Mouse (Mus musculus) forebrain, embryonic 11.5 days (tissue): ENCODE data around the gene Olfr683. TPM values are rescaled to one million over a fixed set of nuclear protein-coding genes. Genes with fewer than 3 reads are reported as not detected.
"Not testable (repeated sequence)": the region's sequence is repeated elsewhere in the genome, so short reads cannot be mapped to it uniquely, and the experiment has no call there.

ENCODE experiments used
- ATAC-seq: fragments of 200-750 bp; cut with Nextera tagmentation; replicated peaks from 2 replicates; pipeline ENCODE4 v1.8.0; 2017; ENCODE audit warnings: moderate TSS enrichment; ENCODE audit not compliant: low FRiP score
- DNase-seq: peaks from one replicate; pipeline ENCODE4 v3.0.0-alpha.2; 2017; ENCODE audit warnings: low spot score
- H3K27ac ChIP-seq: fragments of 300-500 bp; sonication (generic); 2 replicates; pipeline ENCODE4 v1.5.1; 2014; ENCODE audit warnings: low read depth, low read length
- H3K27me3 ChIP-seq: fragments of 300-500 bp; sonication (generic); 2 replicates; pipeline ENCODE4 v1.6.1; 2014; ENCODE audit warnings: mild to moderate bottlenecking, low read length, mixed read lengths; ENCODE audit not compliant: control insufficient read depth, insufficient read depth
- H3K36me3 ChIP-seq: fragments of 300-500 bp; sonication (generic); 2 replicates; pipeline ENCODE4 v1.6.1; 2014; ENCODE audit warnings: mild to moderate bottlenecking, low read length, moderate library complexity, mixed read lengths; ENCODE audit not compliant: control insufficient read depth, insufficient read depth
- H3K4me1 ChIP-seq: fragments of 300-500 bp; sonication (generic); replicated peaks from 2 replicates; pipeline ENCODE4 v1.6.1; 2014; ENCODE audit warnings: low read length, mixed read lengths; ENCODE audit not compliant: control insufficient read depth, insufficient read depth
- H3K4me2 ChIP-seq: fragments of 300-500 bp; sonication (generic); 2 replicates; pipeline ENCODE4 v1.6.1; 2014; ENCODE audit warnings: low read depth, mild to moderate bottlenecking, low read length, moderate library complexity, mixed read lengths; ENCODE audit not compliant: severe bottlenecking
- H3K4me3 ChIP-seq: fragments of 300-500 bp; sonication (generic); 2 replicates; pipeline ENCODE4 v1.5.1; 2014; ENCODE audit warnings: low read depth, low read length
- H3K9ac ChIP-seq: fragments of 300-500 bp; sonication (generic); 2 replicates; pipeline ENCODE4 v1.6.1; 2014; ENCODE audit warnings: low read length
- H3K9me3 ChIP-seq: fragments of 300-500 bp; sonication (generic); 2 replicates; pipeline ENCODE4 v1.6.1; 2016; ENCODE audit warnings: low read length, mixed read lengths; ENCODE audit not compliant: control insufficient read depth
- WGBS: fragments of 180-500 bp; shearing (Covaris S2); extraction: QIAGEN DNeasy Blood & Tissue Kit; methylation state at CpG from one replicate; pipeline ENCODE4 v1.1.7; 2014; 5-methylcytosine and 5-hydroxymethylcytosine counted together
- polyA plus RNA-seq: library from polyadenylated mRNA; unstranded; fragments of >200 nt; fragmentation: Nextera tagmentation; extraction: Ambion mirVana; gene quantifications from 2 replicates; pipeline ENCODE4 v1.2.1, GENCODE M21; 2014

Gene Olfr683
- not detected in 2 replicates for polyA plus RNA-seq

GRCm38 (mm10) chr7:105146912-105147311, at the start of gene Olfr683:
Gene Olfr683, minus strand, starts transcription at chr7:105147012.
- ATAC-seq (no peak), DNase-seq (no peak)
- H3K4me3 ChIP-seq = no peak within 1 kb of the TSS
- H3K36me3 ChIP-seq = no peaks in the 10 kb centered on the region
- no peaks in the 10 kb centered on the region for H3K27me3 ChIP-seq
- WGBS = 67% methylated on average over 1 of the region's 1 CpGs
- no peaks in the 10 kb centered on the region for H3K4me1 ChIP-seq
- no peak within 1 kb of the TSS for H3K4me2 ChIP-seq
- no peaks in the 10 kb centered on the region for H3K9me3 ChIP-seq
- H3K9ac ChIP-seq = no peak within 1 kb of the TSS
- no peak within 1 kb of the TSS for H3K27ac ChIP-seq

DNA sequence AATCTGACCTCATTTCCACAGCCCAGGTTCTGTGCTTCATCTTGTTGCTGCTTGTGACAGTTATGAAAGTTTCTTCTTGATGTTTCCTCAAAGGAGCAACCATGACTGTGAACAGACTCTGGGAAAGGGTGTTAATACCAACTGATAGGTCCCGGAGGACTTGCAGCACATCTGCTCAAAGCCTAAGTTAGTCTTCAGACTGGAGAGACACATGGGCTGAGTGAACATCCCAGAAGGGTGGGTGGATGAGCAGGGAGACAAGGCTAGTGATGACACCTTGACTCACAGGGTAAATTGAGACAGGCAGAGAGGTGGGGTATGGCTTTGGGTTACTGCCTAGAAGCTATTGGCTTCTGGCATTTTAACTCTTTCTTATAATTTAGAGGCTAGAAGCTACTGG, 39.1 kb upstream of the Olfr683 start, which contains the start of gene Olfr685:
Olfr685 (minus strand) TSS at position 101 of the 400 bp plus-strand sequence.
- DNase-seq = no peak
- no peaks in the 10 kb centered on the region for H3K9me3 ChIP-seq
- 91% methylated on average over 1 of the region's 1 CpGs for WGBS

DNA sequence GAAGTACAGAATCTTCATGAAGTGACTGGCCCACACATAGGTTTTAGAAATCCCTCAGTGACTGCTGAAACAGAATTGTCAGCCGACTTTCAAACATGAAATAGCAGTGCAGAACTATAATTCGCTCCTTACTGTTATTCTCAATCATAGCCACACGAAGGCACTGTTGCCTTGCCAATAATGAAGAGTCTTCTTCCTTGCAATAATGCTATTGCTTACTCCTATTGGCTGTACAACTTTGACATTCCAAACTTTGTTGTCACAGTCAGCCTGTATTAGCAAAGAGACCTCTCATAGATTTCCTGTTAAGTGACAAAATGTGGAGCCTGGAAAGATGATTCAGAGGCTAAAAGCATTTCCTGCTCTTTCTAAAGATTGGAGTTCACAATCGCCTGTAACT, 24.0 kb upstream of the Olfr683 start:
- Histone ChIP-seq H3K4me2 (no peak overlapping the region), H3K27ac (no peak overlapping the region), H3K4me1 (no peaks in the 10 kb centered on the region), H3K36me3 (no peaks in the 10 kb centered on the region), H3K4me3 (no peak overlapping the region), H3K27me3 (no peaks in the 10 kb centered on the region), H3K9ac (no peak overlapping the region), H3K9me3 (no peaks in the 10 kb centered on the region)
- WGBS = 56% methylated on average over 4 of the region's 4 CpGs
- no peak for DNase-seq
- ATAC-seq = no peak

More for the DNA sequence above, 39.1 kb upstream of the Olfr683 start, which contains the start of gene Olfr685:
- no peaks in the 10 kb centered on the region for H3K4me1 ChIP-seq
- no peaks in the 10 kb centered on the region for H3K27me3 ChIP-seq
- no peak for ATAC-seq
- no peak within 1 kb of the TSS for H3K9ac ChIP-seq
- no peak within 1 kb of the TSS for H3K4me2 ChIP-seq
- H3K36me3 ChIP-seq = no peaks in the 10 kb centered on the region
- no peak within 1 kb of the TSS for H3K4me3 ChIP-seq
- H3K27ac ChIP-seq = no peak within 1 kb of the TSS

GRCm38 (mm10) chr7:105163553-105163952, 16.7 kb upstream of the Olfr683 start, which contains the start of gene Olfr684:
Gene Olfr684, minus strand, starts transcription at chr7:105163653.
- H3K9ac ChIP-seq = no peak within 1 kb of the TSS
- no peak within 1 kb of the TSS for H3K4me3 ChIP-seq
- no peak for DNase-seq
- H3K4me2 ChIP-seq = no peak within 1 kb of the TSS
- H3K27me3 ChIP-seq = no peaks in the 10 kb centered on the region
- H3K36me3 ChIP-seq = no peaks in the 10 kb centered on the region
- H3K27ac ChIP-seq = no peak within 1 kb of the TSS
- no peak for ATAC-seq
- WGBS = 84% methylated on average over 1 of the region's 1 CpGs
- no peaks in the 10 kb centered on the region for H3K9me3 ChIP-seq
- H3K4me1 ChIP-seq = no peaks in the 10 kb centered on the region

DNA sequence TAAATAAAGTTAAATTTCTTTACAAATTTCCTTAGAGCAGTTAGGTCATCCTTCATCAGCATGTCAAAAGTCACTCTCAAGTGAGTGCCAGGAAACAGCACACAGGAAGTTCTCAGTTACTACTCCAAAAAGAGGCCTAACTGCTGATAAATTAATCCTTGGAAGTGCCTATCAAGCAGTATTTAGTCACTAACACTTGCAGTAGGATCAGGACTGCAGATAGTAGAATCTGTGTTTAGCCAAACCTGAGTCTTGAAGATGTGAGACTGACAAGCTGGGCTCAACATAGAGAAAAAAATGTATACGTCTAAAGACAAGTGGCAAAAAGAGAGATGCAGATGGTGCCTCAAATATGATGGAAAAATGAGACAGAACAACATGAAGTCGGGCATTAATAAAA, 5.5 kb downstream of the Olfr683 start:
- 76% methylated on average over 2 of the region's 2 CpGs for WGBS
- ATAC-seq = no peak
- Histone ChIP-seq H3K4me2 (no peak overlapping the region), H3K27me3 (no peaks in the 10 kb centered on the region), H3K27ac (no peak overlapping the region), H3K36me3 (no peaks in the 10 kb centered on the region), H3K9me3 (no peaks in the 10 kb centered on the region), H3K9ac (no peak overlapping the region), H3K4me1 (no peaks in the 10 kb centered on the region), H3K4me3 (no peak overlapping the region)
- DNase-seq = no peak

GRCm38 (mm10) chr7:105116536-105116935, 30.3 kb downstream of the Olfr683 start, which contains the start of gene Olfr681:
Gene Olfr681, plus strand, starts transcription at chr7:105116836.
- no peak within 1 kb of the TSS for H3K4me3 ChIP-seq
- ATAC-seq = no peak

DNA sequence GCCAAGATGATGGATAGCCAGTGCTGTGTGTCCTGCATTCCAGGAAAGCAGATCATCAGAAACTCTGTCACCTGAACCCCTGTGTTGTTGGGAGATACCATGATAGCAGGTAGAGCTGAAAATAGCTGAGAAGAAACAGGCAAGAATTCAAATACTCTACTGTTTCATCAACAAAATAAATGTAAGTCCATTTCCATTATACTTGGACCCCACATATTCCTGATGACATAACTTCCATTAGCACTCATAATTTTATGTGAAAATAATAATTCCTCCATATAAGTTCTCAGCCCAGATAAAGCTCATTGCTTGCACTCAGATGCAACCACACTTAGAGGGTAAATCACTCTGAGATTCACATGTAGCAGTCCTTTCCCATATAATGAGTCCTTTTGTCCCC, 54.1 kb downstream of the Olfr683 start, which contains the start of gene Olfr680-ps1:
Olfr680-ps1 (minus strand) TSS at position 101 of the 400 bp plus-strand sequence.
- not testable (repeated sequence) for H3K9ac ChIP-seq, DNase-seq, H3K4me3 ChIP-seq, H3K4me2 ChIP-seq, H3K27ac ChIP-seq, ATAC-seq, H3K4me1 ChIP-seq, H3K27me3 ChIP-seq, H3K9me3 ChIP-seq, H3K36me3 ChIP-seq

More at GRCm38 (mm10) chr7:105116536-105116935, 30.3 kb downstream of the Olfr683 start, which contains the start of gene Olfr681:
- H3K9ac ChIP-seq = no peak within 1 kb of the TSS
- H3K36me3 ChIP-seq = no peaks in the 10 kb centered on the region
- H3K4me1 ChIP-seq = no peaks in the 10 kb centered on the region
- no peak within 1 kb of the TSS for H3K27ac ChIP-seq
- H3K27me3 ChIP-seq = no peaks in the 10 kb centered on the region
- no peak within 1 kb of the TSS for H3K4me2 ChIP-seq
- DNase-seq = no peak
- no peaks in the 10 kb centered on the region for H3K9me3 ChIP-seq

Other genes starting within 250 kb of the Olfr683 start
- gene Olfr667, start 225.5 kb downstream of the Olfr683 start, polyA plus RNA-seq = not detected in 2 replicates
- not detected in 2 replicates for gene Olfr668, start 219.0 kb downstream of the Olfr683 start, polyA plus RNA-seq
- gene Olfr669, start 212.8 kb downstream of the Olfr683 start, polyA plus RNA-seq = not detected in 2 replicates
- gene Olfr670, start 184.4 kb downstream of the Olfr683 start, polyA plus RNA-seq = not detected in 2 replicates
- not detected in 2 replicates for gene Olfr671, start 167.9 kb downstream of the Olfr683 start, polyA plus RNA-seq
- gene Olfr672, start 145.0 kb downstream of the Olfr683 start, polyA plus RNA-seq = not detected in 2 replicates
- gene Olfr675, start 118.6 kb downstream of the Olfr683 start, polyA plus RNA-seq = not detected in 2 replicates
- not detected in 2 replicates for gene Olfr676, start 114.3 kb downstream of the Olfr683 start, polyA plus RNA-seq
- not detected in 2 replicates for gene Olfr677, start 95.6 kb downstream of the Olfr683 start, polyA plus RNA-seq
- not detected in 2 replicates for gene Olfr678, start 82.5 kb downstream of the Olfr683 start, polyA plus RNA-seq
- gene Olfr679, start 65.8 kb downstream of the Olfr683 start, polyA plus RNA-seq = not detected in 2 replicates
- gene Olfr680-ps1, start 54.2 kb downstream of the Olfr683 start, polyA plus RNA-seq = not detected in 2 replicates
- gene Olfr681, start 30.2 kb downstream of the Olfr683 start, polyA plus RNA-seq = not detected in 2 replicates
- not detected in 2 replicates for gene Olfr684, start 16.6 kb upstream of the Olfr683 start, polyA plus RNA-seq
- gene Olfr685, start 39.0 kb upstream of the Olfr683 start, polyA plus RNA-seq = not detected in 2 replicates
- not detected in 2 replicates for gene Olfr686, start 60.5 kb upstream of the Olfr683 start, polyA plus RNA-seq
- not detected in 2 replicates for gene Olfr688, start 141.1 kb upstream of the Olfr683 start, polyA plus RNA-seq
- gene Olfr689, start 164.2 kb upstream of the Olfr683 start, polyA plus RNA-seq = not detected in 2 replicates
- gene Olfr690, start 187.1 kb upstream of the Olfr683 start, polyA plus RNA-seq = not detected in 2 replicates
- gene Olfr691, start 195.3 kb upstream of the Olfr683 start, polyA plus RNA-seq = 0.12 and 0.39 TPM in 2 replicates
- not detected in 2 replicates for gene Olfr692, start 221.2 kb upstream of the Olfr683 start, polyA plus RNA-seq
- gene Gm5901, start 228.0 kb upstream of the Olfr683 start, polyA plus RNA-seq = not detected in 2 replicates